Mouse (Mus musculus): ENCODE measurements at regions not wholly inside any gene's neighbourhood (a gene's known extent, or its start where the extent isn't known, plus 50 kb on each side); places are given as distances from the start of the nearest gene placed in this dataset.
A peak's percentile ranks its signal among the peaks of the same experiment; 100 is the strongest.

- DNase-seq (ENCODE audit: low spot score): no peak
Measured at GRCm38 (mm10) chr15:67901191-67901601, 1400.5 kb upstream of the Lrrc6 start.

- DNase-seq (ENCODE audit: low spot score): no peak
Measured at GRCm38 (mm10) chr15:67899772-67900171, 1399.1 kb upstream of the Lrrc6 start.

GRCm38 (mm10) chr15:67898959-67899403, 1398.3 kb upstream of the Lrrc6 start:
- DNase-seq (ENCODE audit: low spot score): no peak

GRCm38 (mm10) chr15:67892066-67892465, 1391.4 kb upstream of the Lrrc6 start:
- DNase-seq (ENCODE audit: low spot score): no peak

- peak; percentile 10 for DNase-seq (ENCODE audit: low spot score)
Measured at GRCm38 (mm10) chr15:67890612-67891304, 1390.0 kb upstream of the Lrrc6 start.

GRCm38 (mm10) chr15:67888548-67888947, 1387.8 kb upstream of the Lrrc6 start:
- no peak for DNase-seq (ENCODE audit: low spot score)

GRCm38 (mm10) chr15:67855291-67855690, 1354.6 kb upstream of the Lrrc6 start:
- DNase-seq (ENCODE audit: low spot score): no peak

- no peak for DNase-seq (ENCODE audit: low spot score)
Measured at GRCm38 (mm10) chr15:67850118-67850517, 1349.4 kb upstream of the Lrrc6 start.

GRCm38 (mm10) chr15:67845707-67846106, 1345.0 kb upstream of the Lrrc6 start:
- DNase-seq (ENCODE audit: low spot score): no peak

GRCm38 (mm10) chr15:67840671-67841070, 1340.0 kb upstream of the Lrrc6 start:
- no peak for DNase-seq (ENCODE audit: low spot score)

- no peak for DNase-seq (ENCODE audit: low spot score)
Measured at GRCm38 (mm10) chr15:67825796-67826484, 1325.2 kb upstream of the Lrrc6 start.

- DNase-seq (ENCODE audit: low spot score): no peak
Measured at GRCm38 (mm10) chr15:67823226-67823625, 1322.5 kb upstream of the Lrrc6 start.

- DNase-seq (ENCODE audit: low spot score): no peak
Measured at GRCm38 (mm10) chr15:67799871-67800270, 1299.2 kb upstream of the Lrrc6 start.

GRCm38 (mm10) chr15:67795578-67795977, 1294.9 kb upstream of the Lrrc6 start:
- no peak for DNase-seq (ENCODE audit: low spot score)

GRCm38 (mm10) chr15:67792822-67793221, 1292.1 kb upstream of the Lrrc6 start:
- no peak for DNase-seq (ENCODE audit: low spot score)

- DNase-seq (ENCODE audit: low spot score): no peak
Measured at GRCm38 (mm10) chr15:67788587-67788986, 1287.9 kb upstream of the Lrrc6 start.

GRCm38 (mm10) chr15:67785583-67785982, 1284.9 kb upstream of the Lrrc6 start:
- no peak for DNase-seq (ENCODE audit: low spot score)

GRCm38 (mm10) chr15:67783754-67784153, 1283.0 kb upstream of the Lrrc6 start:
- DNase-seq (ENCODE audit: low spot score): no peak

GRCm38 (mm10) chr15:67782505-67782904, 1281.8 kb upstream of the Lrrc6 start:
- DNase-seq (ENCODE audit: low spot score): no peak

GRCm38 (mm10) chr15:67780856-67781255, 1280.1 kb upstream of the Lrrc6 start:
- DNase-seq (ENCODE audit: low spot score): no peak

- DNase-seq (ENCODE audit: low spot score): no peak
Measured at GRCm38 (mm10) chr15:67767624-67768023, 1266.9 kb upstream of the Lrrc6 start.

GRCm38 (mm10) chr15:67759221-67759620, 1258.5 kb upstream of the Lrrc6 start:
- no peak for DNase-seq (ENCODE audit: low spot score)

GRCm38 (mm10) chr15:67750582-67750981, 1249.9 kb upstream of the Lrrc6 start:
- no peak for DNase-seq (ENCODE audit: low spot score)

- DNase-seq (ENCODE audit: low spot score): no peak
Measured at GRCm38 (mm10) chr15:67743332-67743731, 1242.6 kb upstream of the Lrrc6 start.

Measured in embryo, embryonic 10 days (tissue).